Mouse (Mus musculus) neutrophil, adult 5-6 weeks (primary cell): Measurements from ENCODE around the gene Babam2. TPM values are rescaled to one million over a fixed set of nuclear protein-coding genes. Genes with fewer than 3 reads are reported as not detected.
A peak's percentile ranks its signal among the peaks of the same experiment; 100 is the strongest.

Experiments
- ATAC-seq: fragments of 151-379, 151-347 bp; 2 replicates; pipeline ENCODE4 v1.8.0; 2017; ENCODE audit warnings: mild to moderate bottlenecking, moderate TSS enrichment; ENCODE audit not compliant: insufficient number of reproducible peaks, poor library complexity, low FRiP score, severe bottlenecking; ENCODE audit errors: extremely low read depth
- total RNA-seq: library from RNA; stranded (forward); fragments of 200-1000 nt; gene quantifications from 2 replicates; pipeline ENCODE4 v1.2.3, GENCODE M21; 2017

Gene Babam2
- total RNA-seq, 1 experiment from 2014 or later, result 51.3 TPM

GRCm38 (mm10) chr5:31860831-31861624 lies 163.5 kb downstream of the Babam2 start:
- no peak for ATAC-seq

GRCm38 (mm10) chr5:31862753-31863468 lies 165.4 kb downstream of the Babam2 start:
- no peak for ATAC-seq

GRCm38 (mm10) chr5:31864095-31864494 lies 166.6 kb downstream of the Babam2 start:
- ATAC-seq, result no peak

- no peak for ATAC-seq
These were observed 168.6 kb downstream of the Babam2 start for GRCm38 (mm10) chr5:31866071-31866470.

GRCm38 (mm10) chr5:31870856-31871520 lies 173.5 kb downstream of the Babam2 start:
- peak; percentile 90 for ATAC-seq

GRCm38 (mm10) chr5:31873328-31873727 lies 175.8 kb downstream of the Babam2 start:
- ATAC-seq, result no peak

GRCm38 (mm10) chr5:31874543-31874942 lies 177.1 kb downstream of the Babam2 start:
- no peak for ATAC-seq

GRCm38 (mm10) chr5:31875443-31875842 lies 178.0 kb downstream of the Babam2 start:
- no peak for ATAC-seq

GRCm38 (mm10) chr5:31876216-31876974 lies 178.9 kb downstream of the Babam2 start:
- no peak for ATAC-seq

GRCm38 (mm10) chr5:31880457-31880856 lies 183.0 kb downstream of the Babam2 start:
- no peak for ATAC-seq

- no peak for ATAC-seq
These were observed 184.8 kb downstream of the Babam2 start for GRCm38 (mm10) chr5:31882297-31882696.

- no peak for ATAC-seq
These were observed 187.5 kb downstream of the Babam2 start for GRCm38 (mm10) chr5:31884962-31885361.

GRCm38 (mm10) chr5:31887590-31887989 lies 190.1 kb downstream of the Babam2 start:
- 0 out of 2 replicates have a peak, but pooled peaks have one; percentile 46 for ATAC-seq

- no peak for ATAC-seq
These were observed 190.9 kb downstream of the Babam2 start for GRCm38 (mm10) chr5:31888341-31888740.

GRCm38 (mm10) chr5:31892631-31893030 lies 195.1 kb downstream of the Babam2 start:
- no peak for ATAC-seq

GRCm38 (mm10) chr5:31899901-31900300 lies 202.4 kb downstream of the Babam2 start:
- ATAC-seq, result no peak

- ATAC-seq, result no peak
These were observed 204.7 kb downstream of the Babam2 start for GRCm38 (mm10) chr5:31902144-31902543.

- ATAC-seq, result no peak
These were observed 205.4 kb downstream of the Babam2 start for GRCm38 (mm10) chr5:31902891-31903290.
